Mouse (Mus musculus) MEL (cell line): ENCODE measurements around the gene Poc1a.

Experiments
- CTCF ChIP-seq, 3 experiments: IDR thresholded peaks in 2 of 3; conservative IDR thresholded peaks in 1 of 3; 2 replicates each; pipeline ENCODE4 v1.5.1; 2011 to 2012; ENCODE audit warnings: low read length in 3 of 3, low read depth in 2 of 3, mild to moderate bottlenecking in 2 of 3, improper control_type of control experiment in 1 of 3, inconsistent platforms in 1 of 3, mixed read lengths in 1 of 3, moderate library complexity in 1 of 3; ENCODE audit not compliant: control insufficient read depth in 1 of 3, insufficient read depth in 1 of 3, poor library complexity in 1 of 3, severe bottlenecking in 1 of 3
- E2F4 ChIP-seq: IDR thresholded peaks from 2 replicates; pipeline ENCODE4 v1.6.1; 2011; ENCODE audit warnings: low read depth, low read length, improper control_type of control experiment, borderline replicate concordance
- EP300 ChIP-seq, 2 experiments: IDR thresholded peaks; 2 replicates each; pipeline ENCODE4 v1.6.1; 2011; ENCODE audit warnings: improper control_type of control experiment in 2 of 2, low read length in 2 of 2, low read depth in 1 of 2, mild to moderate bottlenecking in 1 of 2
- MAFK ChIP-seq: IDR thresholded peaks from 2 replicates; pipeline ENCODE4 v1.6.1; 2011; ENCODE audit warnings: low read depth, mild to moderate bottlenecking, low read length, improper control_type of control experiment, borderline replicate concordance
- MXI1 ChIP-seq: IDR thresholded peaks from 2 replicates; pipeline ENCODE4 v1.6.1; 2011; ENCODE audit warnings: mild to moderate bottlenecking, low read depth, low read length, improper control_type of control experiment
- MYB ChIP-seq: IDR thresholded peaks from 2 replicates; pipeline ENCODE4 v1.6.1; 2011; ENCODE audit warnings: mild to moderate bottlenecking, low read depth, low read length, improper control_type of control experiment
- NELFE ChIP-seq: IDR thresholded peaks from 2 replicates; pipeline ENCODE4 v1.6.1; 2011; ENCODE audit warnings: low read depth, low read length, improper control_type of control experiment
- POLR2AphosphoS2 ChIP-seq: IDR thresholded peaks from 2 replicates; pipeline ENCODE4 v1.6.1; 2011; ENCODE audit warnings: low read length, improper control_type of control experiment
- TAL1 ChIP-seq: IDR thresholded peaks from 2 replicates; pipeline ENCODE4 v1.6.1; 2012; ENCODE audit warnings: mild to moderate bottlenecking, inconsistent platforms, low read length, moderate library complexity, mixed read lengths
- TBP ChIP-seq: IDR thresholded peaks from 2 replicates; pipeline ENCODE4 v1.8.0; 2011; ENCODE audit warnings: low read depth, low read length, improper control_type of control experiment
- TCF12 ChIP-seq: IDR thresholded peaks from 2 replicates; pipeline ENCODE4 v1.6.1; 2014; ENCODE audit warnings: low read depth, mild to moderate bottlenecking, inconsistent platforms, low read length, improper control_type of control experiment, moderate library complexity
- USF1 ChIP-seq: IDR thresholded peaks from 2 replicates; pipeline ENCODE4 v1.6.1; 2014; ENCODE audit warnings: low read depth, mild to moderate bottlenecking, inconsistent platforms, low read length, improper control_type of control experiment, moderate library complexity

DNA sequence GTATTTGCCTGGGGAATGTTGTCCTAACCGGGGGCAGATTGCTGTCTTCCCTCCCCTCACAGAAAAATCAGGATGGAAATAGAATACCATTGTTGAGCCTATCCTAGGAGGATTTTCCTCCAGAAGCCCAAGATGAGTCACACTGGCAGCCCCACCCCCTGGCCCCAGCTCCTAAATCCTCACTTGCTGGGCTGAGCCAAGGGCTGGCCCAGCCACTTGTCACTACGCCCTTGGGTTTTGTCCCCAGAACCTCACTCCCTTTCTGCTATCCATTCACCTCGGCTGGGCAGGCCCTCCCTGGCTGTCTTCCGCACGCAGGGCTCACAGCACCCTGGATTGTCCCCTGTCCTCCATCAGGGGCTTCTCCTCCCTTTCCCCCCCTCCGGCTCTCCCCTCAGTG, 64.3 kb downstream of the Poc1a start:
- TF ChIP-seq EP300 (IDR thresholded peaks at IDR 0.05; ENCODE audit: low read depth in 1 of 2, low read length in 2 of 2) (no peak), MXI1 (no peak), TAL1 (no peak), MYB (no peak), E2F4 (no peak), CTCF (IDR thresholded peaks at IDR 0.05 in 2 of 3, conservative IDR thresholded peaks at IDR 0.05 in 1 of 3; ENCODE audit: control insufficient read depth in 1 of 3, insufficient read depth in 1 of 3, low read depth in 2 of 3, low read length in 3 of 3, poor library complexity in 1 of 3, severe bottlenecking in 1 of 3) (no peak), TCF12 (no peak), USF1 (no peak), POLR2AphosphoS2 (no peak), NELFE (no peak), TBP (no peak), MAFK (no peak)
